Mouse (Mus musculus) bone marrow macrophage, adult 2 months (primary cell): ENCODE data around the gene Mdm4. TPM values are rescaled to one million over a fixed set of nuclear protein-coding genes. Genes with fewer than 3 reads are reported as not detected.
A peak's percentile ranks its signal among the peaks of the same experiment; 100 is the strongest.

Experiments
- H3K27ac ChIP-seq: 2 replicates; pipeline ENCODE4 v1.5.1; 2012; ENCODE audit warnings: low read depth, low read length; ENCODE audit not compliant: insufficient read depth
- H3K4me1 ChIP-seq: 2 replicates; pipeline ENCODE4 v1.6.1; 2012; ENCODE audit warnings: low read length; ENCODE audit not compliant: control insufficient read depth, insufficient read depth
- H3K4me3 ChIP-seq: 2 replicates; pipeline ENCODE4 v1.5.1; 2012; ENCODE audit warnings: mild to moderate bottlenecking, low read length, moderate library complexity; ENCODE audit not compliant: insufficient read depth
- CTCF ChIP-seq: IDR thresholded peaks from 2 replicates; pipeline ENCODE4 v1.5.1; 2012; ENCODE audit warnings: low read depth, mild to moderate bottlenecking, low read length, moderate library complexity
- POLR2A ChIP-seq: IDR thresholded peaks from 2 replicates; pipeline ENCODE4 v1.6.1; 2012; ENCODE audit warnings: mild to moderate bottlenecking, low read depth, low read length, borderline replicate concordance
- polyA plus RNA-seq: library from polyadenylated mRNA; stranded (reverse); fragments of >200 nt; gene quantifications from 2 replicates; pipeline ENCODE4 v1.2.4, GENCODE M21; 2012; ENCODE audit not compliant: missing spikeins, insufficient read depth, insufficient read length

The Mdm4 gene
- polyA plus RNA-seq, 1 experiment = 81.8 TPM

- H3K27ac ChIP-seq = peak overlapping the region; percentile 9; the same call in 1 of the 2 replicates
- H3K4me3 ChIP-seq = no peak overlapping the region
- H3K4me1 ChIP-seq = peaks cover 15% of the 10 kb centered on the region
- TF ChIP-seq CTCF (0 out of 2 replicates have a peak, but pooled peaks have one; percentile 38), POLR2A (no peak)
These were observed 9.0 kb downstream of the Mdm4 start for GRCm38 (mm10) chr1:133021391-133021790.

GRCm38 (mm10) chr1:133020137-133020894, 10.0 kb downstream of the Mdm4 start:
- H3K4me1 ChIP-seq = peaks cover 15% of the 10 kb centered on the region
- TF ChIP-seq POLR2A (no peak), CTCF (no peak)
- peak overlapping the region; percentile 90 for H3K27ac ChIP-seq
- no peak overlapping the region for H3K4me3 ChIP-seq

- H3K4me3 ChIP-seq = no peak overlapping the region
- peaks cover 15% of the 10 kb centered on the region for H3K4me1 ChIP-seq
- peak overlapping the region; percentile 90 for H3K27ac ChIP-seq
- TF ChIP-seq POLR2A (no peak), CTCF (no peak)
These were observed 11.0 kb downstream of the Mdm4 start for GRCm38 (mm10) chr1:133019312-133019711.

DNA sequence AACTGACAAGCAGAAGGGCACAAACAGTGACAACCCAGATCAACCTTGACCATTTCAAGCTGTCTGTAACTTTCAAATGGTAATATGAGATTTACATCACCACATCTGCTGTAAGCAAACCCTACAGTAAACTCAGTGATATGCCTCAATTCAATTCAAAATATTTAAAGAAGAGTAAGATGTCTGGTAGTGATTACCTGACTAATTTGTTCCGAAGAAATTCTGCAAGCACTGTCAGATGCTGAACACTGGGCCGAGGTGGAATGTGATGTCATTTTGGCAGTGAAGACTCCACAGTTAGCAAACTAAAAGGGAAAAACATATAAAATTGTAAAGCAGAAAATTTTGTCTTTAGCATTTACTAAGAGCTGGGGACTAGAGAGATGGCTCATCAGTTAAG, 11.8 kb downstream of the Mdm4 start:
- Histone ChIP-seq H3K4me3 (no peak overlapping the region), H3K27ac (no peak overlapping the region), H3K4me1 (peaks cover 15% of the 10 kb centered on the region)
- TF ChIP-seq POLR2A (no peak), CTCF (no peak)

DNA sequence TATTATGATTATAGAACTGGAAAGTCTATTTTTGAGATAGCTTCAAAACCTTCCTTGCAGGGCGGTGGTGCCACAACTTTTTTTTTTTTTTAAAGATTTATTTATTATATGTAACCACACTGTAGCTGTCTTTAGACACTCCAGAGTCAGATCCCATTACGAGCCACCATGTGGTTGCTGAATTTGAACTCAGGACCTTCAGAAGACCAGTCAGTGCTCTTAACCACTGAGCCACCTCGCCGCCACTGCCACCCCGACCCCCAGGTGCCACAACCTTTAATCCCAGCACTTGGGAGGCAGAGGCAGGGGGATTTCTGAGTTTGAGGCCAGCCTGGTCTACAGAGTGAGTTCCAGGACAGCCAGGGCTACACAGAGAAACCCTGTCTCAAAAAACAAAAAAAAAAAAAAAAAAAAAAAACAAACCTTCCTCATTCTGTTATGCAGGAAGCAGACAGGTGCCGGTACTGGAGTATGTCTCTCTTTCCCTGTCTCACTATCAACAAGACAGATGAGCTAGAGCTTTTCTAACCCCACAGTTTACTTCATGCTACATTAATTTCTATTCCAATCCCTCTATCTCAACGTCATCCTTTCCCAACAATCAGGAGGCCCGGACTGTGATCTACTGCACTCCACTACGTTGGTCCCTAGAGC, 13.5 kb downstream of the Mdm4 start:
- TF ChIP-seq POLR2A (no peak), CTCF (no peak)
- Histone ChIP-seq H3K4me3 (no peak overlapping the region), H3K4me1 (peaks cover 23% of the 10 kb centered on the region), H3K27ac (no peak overlapping the region)

DNA sequence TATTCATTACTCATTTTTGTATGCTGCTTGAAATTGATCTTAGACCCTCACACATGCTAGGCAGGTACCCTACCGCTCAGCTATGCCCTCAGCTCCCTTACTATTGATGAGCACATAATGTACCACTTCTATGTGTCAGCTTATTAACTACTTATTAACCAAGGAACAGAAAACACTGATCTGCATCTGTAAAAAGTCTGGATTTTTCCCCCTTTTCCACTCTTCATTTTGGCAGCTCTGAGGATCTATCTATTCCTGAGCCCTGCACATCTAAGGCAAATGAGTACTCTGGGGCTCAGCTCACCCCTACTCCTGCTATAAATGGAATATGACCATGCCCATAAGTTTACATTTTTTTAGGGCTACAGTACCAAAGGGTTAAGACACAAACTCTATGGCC, 16.2 kb downstream of the Mdm4 start:
- Histone ChIP-seq H3K27ac (no peak overlapping the region), H3K4me3 (no peak overlapping the region), H3K4me1 (peaks cover 9% of the 10 kb centered on the region)
- no peak for TF ChIP-seq POLR2A
- TF ChIP-seq CTCF = no peak

DNA sequence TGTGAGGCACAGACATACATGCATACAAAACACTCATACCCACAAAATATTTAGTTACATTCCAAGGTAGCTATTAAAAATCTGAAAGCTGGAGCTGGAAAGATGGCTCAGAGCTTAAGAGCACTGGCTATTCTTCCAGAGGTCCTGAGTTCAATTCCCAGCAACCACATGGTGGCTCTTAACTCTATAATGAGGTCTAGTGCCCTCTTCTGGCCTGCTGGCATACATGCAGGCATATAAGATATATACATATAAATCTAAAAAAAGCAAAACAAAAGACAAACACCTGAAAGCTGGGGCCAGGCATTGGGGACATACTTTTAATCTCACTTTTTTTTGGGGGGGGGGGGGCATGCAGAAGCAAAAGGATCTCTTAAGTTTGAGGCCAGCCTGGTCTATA, 17.0 kb downstream of the Mdm4 start:
- TF ChIP-seq POLR2A (no peak), CTCF (no peak)
- no peak overlapping the region for H3K27ac ChIP-seq
- H3K4me1 ChIP-seq = peaks cover 8% of the 10 kb centered on the region
- H3K4me3 ChIP-seq = no peak overlapping the region

DNA sequence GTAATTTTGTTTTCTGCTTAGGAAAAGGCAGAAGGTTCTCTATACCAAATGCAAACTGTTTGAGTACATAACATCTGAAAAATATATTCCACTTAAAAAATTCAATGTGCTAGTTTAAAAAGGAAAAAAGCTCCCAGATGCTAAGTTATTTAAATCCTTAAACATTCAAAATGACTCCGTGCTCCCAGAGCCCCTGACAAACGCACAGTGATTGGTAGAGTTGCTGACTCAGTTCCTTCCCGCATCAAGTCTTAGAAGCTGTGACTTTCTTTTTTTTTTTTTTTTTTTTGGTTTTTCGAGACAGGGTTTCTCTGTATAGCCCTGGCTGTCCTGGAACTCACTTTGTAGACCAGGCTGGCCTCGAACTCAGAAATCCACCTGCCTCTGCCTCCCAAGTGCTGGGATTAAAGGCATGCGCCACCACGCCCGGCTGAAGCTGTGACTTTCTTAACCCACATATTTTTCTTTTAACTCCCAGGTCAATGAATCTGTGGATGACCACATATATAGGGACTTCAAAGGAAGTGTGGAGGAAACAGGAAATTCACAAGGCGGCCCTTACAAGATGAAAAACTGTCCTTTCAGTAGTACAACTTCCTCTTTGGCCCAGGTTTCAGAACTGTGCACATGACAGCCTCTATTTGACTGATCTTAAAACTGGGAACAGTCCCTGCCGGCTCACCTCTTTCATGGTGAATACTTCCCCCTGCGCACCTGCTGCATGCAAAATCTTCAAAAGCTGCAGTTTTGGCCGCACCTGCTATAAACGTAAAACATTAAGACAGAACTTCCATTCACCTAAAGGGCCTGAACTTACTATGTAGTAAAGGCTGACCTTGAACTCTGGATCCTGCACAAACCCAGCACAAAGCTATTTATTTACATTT, 18.2 kb downstream of the Mdm4 start:
- no peak for TF ChIP-seq CTCF
- no peak for TF ChIP-seq POLR2A
- peaks cover 8% of the 10 kb centered on the region for H3K4me1 ChIP-seq
- H3K4me3 ChIP-seq = 0 out of 2 replicates have a peak overlapping the region, but pooled peaks have one; percentile 8
- H3K27ac ChIP-seq = peak overlapping the region; percentile 72

GRCm38 (mm10) chr1:133006571-133006970, 23.8 kb downstream of the Mdm4 start:
- no peak overlapping the region for H3K4me3 ChIP-seq
- no peak overlapping the region for H3K27ac ChIP-seq
- no peak for TF ChIP-seq CTCF
- no peak for TF ChIP-seq POLR2A
- no peaks in the 10 kb centered on the region for H3K4me1 ChIP-seq
